Mouse (Mus musculus): Measurements from ENCODE around the gene Barhl1. TPM values are rescaled to one million over a fixed set of nuclear protein-coding genes. Genes with fewer than 3 reads are reported as not detected.

The Barhl1 gene
- polyA plus RNA-seq, 1 experiment from 2014 or later = 43.3 TPM

Other genes starting within 250 kb of the Barhl1 start
- 2.8 and 3.9 TPM in 2 replicates for gene Spaca9, start 216.9 kb downstream of the Barhl1 start, polyA plus RNA-seq (2015; fragmentation: Nextera tagmentation; extraction: Ambion mirVana)
- 1.9 and 2.1 TPM in 2 replicates for gene Ak8, start 216.5 kb downstream of the Barhl1 start, polyA plus RNA-seq (2015; fragmentation: Nextera tagmentation; extraction: Ambion mirVana)
- gene Gtf3c4, start 76.3 kb downstream of the Barhl1 start, polyA plus RNA-seq (2015; fragmentation: Nextera tagmentation; extraction: Ambion mirVana) = 19.9 and 20.4 TPM in 2 replicates
- 12.4 and 17.3 TPM in 2 replicates for gene Ddx31, start 76.3 kb downstream of the Barhl1 start, polyA plus RNA-seq (2015; fragmentation: Nextera tagmentation; extraction: Ambion mirVana)
- gene Cfap77, start 138.4 kb upstream of the Barhl1 start, polyA plus RNA-seq (2015; fragmentation: Nextera tagmentation; extraction: Ambion mirVana) = 0.78 and 1.5 TPM in 2 replicates
- gene Ttf1, start 143.6 kb upstream of the Barhl1 start, polyA plus RNA-seq (2015; fragmentation: Nextera tagmentation; extraction: Ambion mirVana) = 6.8 and 7.1 TPM in 2 replicates
- gene Setx, start 207.5 kb upstream of the Barhl1 start, polyA plus RNA-seq (2015; fragmentation: Nextera tagmentation; extraction: Ambion mirVana) = 9.2 and 13.0 TPM in 2 replicates

Measured in hindbrain, embryonic 15.5 days (tissue).